Mouse (Mus musculus): ENCODE measurements at regions not wholly inside any gene's neighbourhood (a gene's known extent, or its start where the extent isn't known, plus 50 kb on each side); places are given as distances from the start of the nearest gene placed in this dataset.
A peak's percentile ranks its signal among the peaks of the same experiment; 100 is the strongest.

DNA sequence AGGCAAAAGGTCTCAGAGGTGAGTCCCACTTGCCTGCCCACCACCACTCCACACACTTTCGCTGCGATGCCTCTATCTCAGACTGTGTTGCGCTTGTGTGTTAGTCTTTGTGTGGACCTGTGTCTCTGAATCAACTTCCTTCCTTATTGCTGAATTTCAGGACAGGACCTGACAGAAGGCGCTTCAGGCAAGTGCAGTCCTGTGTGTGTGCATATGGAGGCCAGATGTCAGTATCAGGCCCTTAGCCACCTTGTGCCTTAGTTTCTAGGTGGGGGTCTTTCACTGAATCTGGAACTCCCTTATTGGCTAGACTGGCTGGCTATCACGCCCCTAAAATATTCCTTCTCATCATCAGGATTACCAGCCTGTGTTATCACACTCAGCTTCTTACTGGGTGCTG lies 391.6 kb upstream of the Zmiz1 start:
- H3K36me3 ChIP-seq (ENCODE audit: control insufficient read depth, insufficient read depth) = no peaks in the 10 kb centered on the region
- H3K27me3 ChIP-seq (replicated peaks; ENCODE audit: control insufficient read depth, insufficient read depth, low read length) = no peaks in the 10 kb centered on the region
- no peak overlapping the region for H3K4me3 ChIP-seq (ENCODE audit: low read depth, low read length)
- TF ChIP-seq CTCF (IDR thresholded peaks at IDR 0.05; ENCODE audit: low read depth) = no peak
- H3K4me2 ChIP-seq (replicated peaks; ENCODE audit: low read depth) = no peak overlapping the region
- no peak for ATAC-seq
- H3K27ac ChIP-seq (ENCODE audit: low read depth, low read length) = no peak overlapping the region
- no peaks in the 10 kb centered on the region for H3K4me1 ChIP-seq (replicated peaks; ENCODE audit: control insufficient read depth, insufficient read depth, low read length)
- H3K9me3 ChIP-seq (ENCODE audit: control insufficient read depth) = no peaks in the 10 kb centered on the region
- 94% methylated on average over 5 of the region's 5 CpGs for WGBS
- H3K9ac ChIP-seq (ENCODE audit: low read depth, low read length) = no peak overlapping the region

DNA sequence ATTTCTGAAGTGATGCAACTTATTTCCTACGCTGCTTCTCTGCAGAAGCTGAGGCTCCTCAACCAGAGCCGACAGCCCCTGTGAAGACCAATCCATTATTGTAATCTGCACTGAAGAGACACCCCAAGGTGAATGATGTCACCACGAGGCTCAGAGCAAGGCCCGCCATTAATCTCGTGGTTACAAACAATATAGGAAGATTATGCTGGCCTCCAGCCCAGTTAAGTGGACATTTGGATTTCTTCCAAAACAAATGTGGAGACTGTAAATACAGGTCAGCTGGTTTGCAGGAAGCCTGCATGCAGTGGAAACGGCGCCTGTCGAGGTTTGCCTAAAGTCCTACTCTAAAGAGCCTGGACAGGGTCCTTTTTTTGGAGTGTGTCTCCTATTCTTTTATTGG lies 390.6 kb upstream of the Zmiz1 start:
- Histone ChIP-seq H3K27ac (ENCODE audit: low read depth, low read length) (no peak overlapping the region), H3K9me3 (ENCODE audit: control insufficient read depth) (no peaks in the 10 kb centered on the region)
- WGBS = 25% methylated on average over 8 of the region's 8 CpGs

DNA sequence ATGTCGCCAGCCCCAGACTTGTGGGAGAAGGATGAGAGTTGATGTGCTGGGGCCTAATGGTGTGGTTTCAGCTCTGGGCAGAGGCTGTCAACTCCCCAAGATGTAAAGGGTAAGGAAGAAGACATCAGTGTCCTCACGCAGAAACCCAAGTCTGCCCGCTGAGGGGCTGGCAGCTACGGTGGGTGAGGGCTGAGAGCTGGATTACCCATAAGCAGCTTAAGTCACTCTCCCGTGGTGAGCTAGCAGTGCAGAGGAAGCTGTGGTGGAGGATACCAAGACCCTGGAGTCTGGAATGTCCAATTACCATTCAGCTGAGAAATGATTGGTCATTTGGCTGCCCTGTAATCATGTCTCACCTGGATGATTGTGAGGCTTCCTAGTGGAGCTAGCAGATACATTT lies 385.8 kb upstream of the Zmiz1 start:
- no peak overlapping the region for H3K4me2 ChIP-seq (replicated peaks; ENCODE audit: low read depth)
- no peak for TF ChIP-seq CTCF (IDR thresholded peaks at IDR 0.05; ENCODE audit: low read depth)
- H3K27me3 ChIP-seq (replicated peaks; ENCODE audit: control insufficient read depth, insufficient read depth, low read length) = no peaks in the 10 kb centered on the region
- WGBS = 66% methylated on average over 5 of the region's 5 CpGs
- no peak overlapping the region for H3K27ac ChIP-seq (ENCODE audit: low read depth, low read length)
- H3K4me3 ChIP-seq (ENCODE audit: low read depth, low read length) = no peak overlapping the region
- H3K36me3 ChIP-seq (ENCODE audit: control insufficient read depth, insufficient read depth) = no peaks in the 10 kb centered on the region
- no peak overlapping the region for H3K9ac ChIP-seq (ENCODE audit: low read depth, low read length)
- no peak for ATAC-seq
- no peaks in the 10 kb centered on the region for H3K4me1 ChIP-seq (replicated peaks; ENCODE audit: control insufficient read depth, insufficient read depth, low read length)
- no peaks in the 10 kb centered on the region for H3K9me3 ChIP-seq (ENCODE audit: control insufficient read depth)

More for the DNA sequence above, 390.6 kb upstream of the Zmiz1 start:
- Histone ChIP-seq H3K4me2 (replicated peaks; ENCODE audit: low read depth) (no peak overlapping the region), H3K4me1 (replicated peaks; ENCODE audit: control insufficient read depth, insufficient read depth, low read length) (no peaks in the 10 kb centered on the region), H3K27me3 (replicated peaks; ENCODE audit: control insufficient read depth, insufficient read depth, low read length) (no peaks in the 10 kb centered on the region), H3K4me3 (ENCODE audit: low read depth, low read length) (no peak overlapping the region), H3K36me3 (ENCODE audit: control insufficient read depth, insufficient read depth) (no peaks in the 10 kb centered on the region), H3K9ac (ENCODE audit: low read depth, low read length) (no peak overlapping the region)
- ATAC-seq = peak; percentile 45; the same call in 1 of the 2 replicates
- no peak for TF ChIP-seq CTCF (IDR thresholded peaks at IDR 0.05; ENCODE audit: low read depth)

DNA sequence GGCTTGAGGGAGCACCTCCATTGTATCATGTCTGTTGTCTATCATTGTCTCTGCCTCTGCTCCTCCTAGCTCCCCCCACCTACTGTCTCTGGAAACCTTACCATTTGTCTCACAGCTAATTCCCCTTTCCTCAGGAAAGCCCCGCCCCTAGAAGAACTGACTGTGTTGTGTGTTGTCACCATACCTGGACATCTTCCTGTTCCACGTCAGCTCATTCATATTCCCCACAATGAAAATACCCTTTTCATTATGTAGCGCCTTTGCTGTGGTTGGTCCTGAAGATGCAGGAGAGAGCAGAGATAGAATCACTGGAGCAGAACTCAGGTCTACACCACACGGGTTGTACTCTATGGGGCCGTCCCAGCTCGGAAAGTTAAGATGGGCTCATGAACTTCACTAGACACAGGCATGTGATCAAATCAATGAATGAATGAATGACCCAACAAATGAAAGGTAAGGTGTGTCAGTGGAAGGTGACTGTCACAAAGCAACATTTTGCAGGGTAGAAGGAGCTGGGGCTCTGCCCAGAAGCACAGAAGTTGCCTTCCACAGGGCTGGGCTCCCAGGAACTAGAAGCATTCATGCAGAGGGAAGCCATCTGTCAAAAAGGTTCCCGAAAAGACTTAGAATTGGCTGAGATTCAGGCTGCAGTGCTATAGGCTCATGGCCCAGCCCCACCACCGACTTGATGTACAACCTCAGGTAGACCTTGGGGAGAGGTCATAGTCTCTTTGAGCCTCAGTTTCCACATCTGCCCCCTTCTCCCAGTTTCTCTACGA lies 384.8 kb upstream of the Zmiz1 start:
- 85% methylated on average over 9 of the region's 9 CpGs for WGBS

DNA sequence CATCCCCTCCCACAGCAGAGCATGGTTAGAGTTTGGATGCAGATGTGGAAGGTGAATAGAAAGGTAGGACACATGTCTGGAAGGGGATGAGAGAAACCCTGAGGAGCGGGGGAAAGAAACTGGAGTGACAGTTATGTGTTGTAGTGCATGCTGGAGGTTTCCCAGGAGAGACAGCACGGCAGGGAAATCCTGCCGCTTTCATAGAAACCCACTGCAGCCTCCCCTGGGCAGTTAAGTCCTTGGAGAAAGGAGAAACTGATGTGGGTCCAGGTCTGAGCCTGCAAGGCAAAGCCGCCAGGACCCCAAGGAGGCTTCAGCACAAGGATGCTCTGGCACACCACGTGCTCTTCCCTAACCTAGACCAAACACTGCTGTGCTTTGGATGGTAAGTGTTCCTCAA lies 384.1 kb upstream of the Zmiz1 start:
- TF ChIP-seq CTCF (IDR thresholded peaks at IDR 0.05; ENCODE audit: low read depth) = no peak
- Histone ChIP-seq H3K4me1 (replicated peaks; ENCODE audit: control insufficient read depth, insufficient read depth, low read length) (no peaks in the 10 kb centered on the region), H3K9me3 (ENCODE audit: control insufficient read depth) (no peaks in the 10 kb centered on the region), H3K36me3 (ENCODE audit: control insufficient read depth, insufficient read depth) (no peaks in the 10 kb centered on the region), H3K9ac (ENCODE audit: low read depth, low read length) (no peak overlapping the region), H3K27ac (ENCODE audit: low read depth, low read length) (no peak overlapping the region), H3K27me3 (replicated peaks; ENCODE audit: control insufficient read depth, insufficient read depth, low read length) (no peaks in the 10 kb centered on the region), H3K4me3 (ENCODE audit: low read depth, low read length) (no peak overlapping the region), H3K4me2 (replicated peaks; ENCODE audit: low read depth) (no peak overlapping the region)
- 89% methylated on average over 5 of the region's 5 CpGs for WGBS
- no peak for ATAC-seq

More for the DNA sequence above, 384.8 kb upstream of the Zmiz1 start:
- no peaks in the 10 kb centered on the region for H3K4me1 ChIP-seq (replicated peaks; ENCODE audit: control insufficient read depth, insufficient read depth, low read length)
- no peak for TF ChIP-seq CTCF (IDR thresholded peaks at IDR 0.05; ENCODE audit: low read depth)
- no peak for ATAC-seq
- no peak overlapping the region for H3K27ac ChIP-seq (ENCODE audit: low read depth, low read length)
- no peaks in the 10 kb centered on the region for H3K9me3 ChIP-seq (ENCODE audit: control insufficient read depth)
- H3K36me3 ChIP-seq (ENCODE audit: control insufficient read depth, insufficient read depth) = no peaks in the 10 kb centered on the region
- no peak overlapping the region for H3K4me2 ChIP-seq (replicated peaks; ENCODE audit: low read depth)
- H3K27me3 ChIP-seq (replicated peaks; ENCODE audit: control insufficient read depth, insufficient read depth, low read length) = no peaks in the 10 kb centered on the region
- H3K4me3 ChIP-seq (ENCODE audit: low read depth, low read length) = no peak overlapping the region
- no peak overlapping the region for H3K9ac ChIP-seq (ENCODE audit: low read depth, low read length)

DNA sequence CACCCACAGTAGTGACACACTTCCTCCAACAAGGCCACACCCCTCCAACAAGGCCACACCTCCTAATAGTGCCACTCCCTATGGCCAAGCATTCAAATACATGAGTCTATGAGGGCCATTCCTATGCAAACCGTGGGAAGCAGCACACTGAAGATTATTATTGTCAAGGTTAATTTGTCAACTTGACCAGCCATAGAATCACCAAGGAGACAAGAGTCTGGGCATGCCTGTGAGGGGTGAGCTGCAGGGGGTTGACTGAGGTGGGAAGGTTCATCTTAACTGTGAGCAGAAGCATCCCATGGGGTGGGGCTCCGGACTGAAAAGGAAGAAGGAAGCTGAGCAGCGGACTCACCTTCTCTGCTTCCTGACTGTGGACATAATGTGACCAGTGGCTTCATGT lies 378.6 kb upstream of the Zmiz1 start:
- no peaks in the 10 kb centered on the region for H3K4me1 ChIP-seq (replicated peaks; ENCODE audit: control insufficient read depth, insufficient read depth, low read length)
- no peaks in the 10 kb centered on the region for H3K9me3 ChIP-seq (ENCODE audit: control insufficient read depth)
- TF ChIP-seq CTCF (IDR thresholded peaks at IDR 0.05; ENCODE audit: low read depth) = no peak
- H3K4me3 ChIP-seq (ENCODE audit: low read depth, low read length) = no peak overlapping the region
- no peak overlapping the region for H3K9ac ChIP-seq (ENCODE audit: low read depth, low read length)
- no peak for ATAC-seq
- no peaks in the 10 kb centered on the region for H3K36me3 ChIP-seq (ENCODE audit: control insufficient read depth, insufficient read depth)
- no peak overlapping the region for H3K27ac ChIP-seq (ENCODE audit: low read depth, low read length)
- H3K27me3 ChIP-seq (replicated peaks; ENCODE audit: control insufficient read depth, insufficient read depth, low read length) = no peaks in the 10 kb centered on the region
- no peak overlapping the region for H3K4me2 ChIP-seq (replicated peaks; ENCODE audit: low read depth)
- 72% methylated on average over 3 of the region's 3 CpGs for WGBS

All from intestine, postnatal 0 days (tissue).